Mouse (Mus musculus): Measurements from ENCODE around the gene Rasgrp2. TPM values are rescaled to one million over a fixed set of nuclear protein-coding genes. Genes with fewer than 3 reads are reported as not detected.
A peak's percentile ranks its signal among the peaks of the same experiment; 100 is the strongest.

Gene Rasgrp2
- polyA plus RNA-seq, 1 experiment from 2014 or later: 217 TPM

- peaks cover 84% of the 10 kb centered on the region for H3K36me3 ChIP-seq
- H3K4me3 ChIP-seq (replicated peaks): no peak overlapping the region
- H3K9ac ChIP-seq (replicated peaks): no peak overlapping the region
- no peaks in the 10 kb centered on the region for H3K9me3 ChIP-seq (replicated peaks)
- H3K4me1 ChIP-seq: peaks cover 22% of the 10 kb centered on the region
- no peak overlapping the region for H3K27ac ChIP-seq (replicated peaks)
- 71% methylated on average over 12 of the region's 12 CpGs for WGBS
- no peak overlapping the region for H3K4me2 ChIP-seq
- 0 out of 2 replicates have a peak, but pooled peaks have one; percentile 4 for ATAC-seq (ENCODE audit: low FRiP score)
- H3K27me3 ChIP-seq (replicated peaks): no peaks in the 10 kb centered on the region
Measured at GRCm38 (mm10) chr19:6373539-6374400, 25.4 kb upstream of the Rasgrp2 start.

GRCm38 (mm10) chr19:6374571-6374970, 24.6 kb upstream of the Rasgrp2 start:
- 99% methylated on average over 10 of the region's 10 CpGs for WGBS
- no peak overlapping the region for H3K4me2 ChIP-seq
- no peaks in the 10 kb centered on the region for H3K27me3 ChIP-seq (replicated peaks)
- no peak for ATAC-seq (ENCODE audit: low FRiP score)
- H3K9ac ChIP-seq (replicated peaks): no peak overlapping the region
- peaks cover 20% of the 10 kb centered on the region for H3K4me1 ChIP-seq
- H3K9me3 ChIP-seq (replicated peaks): no peaks in the 10 kb centered on the region
- no peak overlapping the region for H3K4me3 ChIP-seq (replicated peaks)
- H3K27ac ChIP-seq (replicated peaks): no peak overlapping the region
- peaks cover 84% of the 10 kb centered on the region for H3K36me3 ChIP-seq

- no peaks in the 10 kb centered on the region for H3K27me3 ChIP-seq (replicated peaks)
- no peaks in the 10 kb centered on the region for H3K9me3 ChIP-seq (replicated peaks)
- no peak overlapping the region for H3K9ac ChIP-seq (replicated peaks)
- H3K4me1 ChIP-seq: peaks cover 19% of the 10 kb centered on the region
- peaks cover 76% of the 10 kb centered on the region for H3K36me3 ChIP-seq
- WGBS: 85% methylated on average over 42 of the region's 42 CpGs
- no peak overlapping the region for H3K4me3 ChIP-seq (replicated peaks)
- H3K27ac ChIP-seq (replicated peaks): no peak overlapping the region
- H3K4me2 ChIP-seq: no peak overlapping the region
- ATAC-seq (ENCODE audit: low FRiP score): no peak; the same call in 1 of the 2 replicates
Measured at GRCm38 (mm10) chr19:6375423-6376254, 23.5 kb upstream of the Rasgrp2 start.

- Histone ChIP-seq H3K4me2 (no peak overlapping the region), H3K9me3 (replicated peaks) (no peaks in the 10 kb centered on the region), H3K9ac (replicated peaks) (no peak overlapping the region), H3K27me3 (replicated peaks) (no peaks in the 10 kb centered on the region), H3K27ac (replicated peaks) (no peak overlapping the region), H3K4me3 (replicated peaks) (no peak overlapping the region), H3K4me1 (peaks cover 19% of the 10 kb centered on the region), H3K36me3 (peaks cover 70% of the 10 kb centered on the region)
- no peak for ATAC-seq (ENCODE audit: low FRiP score)
- WGBS: 74% methylated on average over 14 of the region's 14 CpGs
Measured at GRCm38 (mm10) chr19:6376255-6376564, 22.9 kb upstream of the Rasgrp2 start.

GRCm38 (mm10) chr19:6376643-6377042, 22.5 kb upstream of the Rasgrp2 start:
- no peaks in the 10 kb centered on the region for H3K27me3 ChIP-seq (replicated peaks)
- ATAC-seq (ENCODE audit: low FRiP score): no peak
- 80% methylated on average over 2 of the region's 2 CpGs for WGBS
- no peak overlapping the region for H3K4me2 ChIP-seq
- H3K27ac ChIP-seq (replicated peaks): peak overlapping the region; percentile 23; the same call in 1 of the 2 replicates
- no peak overlapping the region for H3K9ac ChIP-seq (replicated peaks)
- no peaks in the 10 kb centered on the region for H3K9me3 ChIP-seq (replicated peaks)
- H3K4me3 ChIP-seq (replicated peaks): no peak overlapping the region
- H3K4me1 ChIP-seq: peaks cover 19% of the 10 kb centered on the region
- peaks cover 66% of the 10 kb centered on the region for H3K36me3 ChIP-seq

GRCm38 (mm10) chr19:6377327-6378040, 21.7 kb upstream of the Rasgrp2 start:
- peaks cover 57% of the 10 kb centered on the region for H3K36me3 ChIP-seq
- H3K9me3 ChIP-seq (replicated peaks): no peaks in the 10 kb centered on the region
- peak overlapping the region; percentile 23 for H3K27ac ChIP-seq (replicated peaks)
- no peak for ATAC-seq (ENCODE audit: low FRiP score)
- no peak overlapping the region for H3K4me2 ChIP-seq
- H3K27me3 ChIP-seq (replicated peaks): no peaks in the 10 kb centered on the region
- peaks cover 19% of the 10 kb centered on the region for H3K4me1 ChIP-seq
- no peak overlapping the region for H3K9ac ChIP-seq (replicated peaks)
- no peak overlapping the region for H3K4me3 ChIP-seq (replicated peaks)
- WGBS: 24% methylated on average over 11 of the region's 11 CpGs

GRCm38 (mm10) chr19:6380411-6381166, 18.6 kb upstream of the Rasgrp2 start:
- H3K36me3 ChIP-seq: peaks cover 29% of the 10 kb centered on the region
- H3K4me1 ChIP-seq: peaks cover 28% of the 10 kb centered on the region
- H3K4me2 ChIP-seq: no peak overlapping the region
- H3K9ac ChIP-seq (replicated peaks): no peak overlapping the region
- no peak overlapping the region for H3K4me3 ChIP-seq (replicated peaks)
- 0 out of 2 replicates have a peak overlapping the region, but pooled peaks have one; percentile 43 for H3K27ac ChIP-seq (replicated peaks)
- no peaks in the 10 kb centered on the region for H3K27me3 ChIP-seq (replicated peaks)
- no peaks in the 10 kb centered on the region for H3K9me3 ChIP-seq (replicated peaks)
- 89% methylated on average over 9 of the region's 9 CpGs for WGBS
- ATAC-seq (ENCODE audit: low FRiP score): no peak

GRCm38 (mm10) chr19:6381238-6381637, 17.9 kb upstream of the Rasgrp2 start:
- no peak for ATAC-seq (ENCODE audit: low FRiP score)
- 93% methylated on average over 5 of the region's 5 CpGs for WGBS
- Histone ChIP-seq H3K9me3 (replicated peaks) (no peaks in the 10 kb centered on the region), H3K27me3 (replicated peaks) (no peaks in the 10 kb centered on the region), H3K4me2 (no peak overlapping the region), H3K4me3 (replicated peaks) (no peak overlapping the region), H3K9ac (replicated peaks) (no peak overlapping the region), H3K4me1 (peaks cover 28% of the 10 kb centered on the region), H3K36me3 (peaks cover 22% of the 10 kb centered on the region), H3K27ac (replicated peaks) (no peak overlapping the region)

GRCm38 (mm10) chr19:6382323-6382924, 16.7 kb upstream of the Rasgrp2 start:
- no peak overlapping the region for H3K9ac ChIP-seq (replicated peaks)
- WGBS: 85% methylated on average over 4 of the region's 4 CpGs
- H3K4me1 ChIP-seq: peaks cover 21% of the 10 kb centered on the region
- no peak overlapping the region for H3K4me2 ChIP-seq
- ATAC-seq (ENCODE audit: low FRiP score): no peak
- no peaks in the 10 kb centered on the region for H3K9me3 ChIP-seq (replicated peaks)
- no peaks in the 10 kb centered on the region for H3K27me3 ChIP-seq (replicated peaks)
- no peak overlapping the region for H3K27ac ChIP-seq (replicated peaks)
- H3K36me3 ChIP-seq: peaks cover 10% of the 10 kb centered on the region
- H3K4me3 ChIP-seq (replicated peaks): no peak overlapping the region

- no peaks in the 10 kb centered on the region for H3K27me3 ChIP-seq (replicated peaks)
- H3K9ac ChIP-seq (replicated peaks): no peak overlapping the region
- no peak for ATAC-seq (ENCODE audit: low FRiP score)
- peaks cover 13% of the 10 kb centered on the region; the same call in 1 of the 2 replicates for H3K4me1 ChIP-seq
- H3K4me3 ChIP-seq (replicated peaks): no peak overlapping the region
- H3K36me3 ChIP-seq: peaks cover 6% of the 10 kb centered on the region
- 59% methylated on average over 5 of the region's 5 CpGs for WGBS
- H3K9me3 ChIP-seq (replicated peaks): no peaks in the 10 kb centered on the region
- no peak overlapping the region for H3K4me2 ChIP-seq
- 0 out of 2 replicates have a peak overlapping the region, but pooled peaks have one; percentile 37 for H3K27ac ChIP-seq (replicated peaks)
Measured at GRCm38 (mm10) chr19:6383470-6383869, 15.7 kb upstream of the Rasgrp2 start.
